Mouse (Mus musculus): Measurements from ENCODE around the gene Fgfr2.

DNA sequence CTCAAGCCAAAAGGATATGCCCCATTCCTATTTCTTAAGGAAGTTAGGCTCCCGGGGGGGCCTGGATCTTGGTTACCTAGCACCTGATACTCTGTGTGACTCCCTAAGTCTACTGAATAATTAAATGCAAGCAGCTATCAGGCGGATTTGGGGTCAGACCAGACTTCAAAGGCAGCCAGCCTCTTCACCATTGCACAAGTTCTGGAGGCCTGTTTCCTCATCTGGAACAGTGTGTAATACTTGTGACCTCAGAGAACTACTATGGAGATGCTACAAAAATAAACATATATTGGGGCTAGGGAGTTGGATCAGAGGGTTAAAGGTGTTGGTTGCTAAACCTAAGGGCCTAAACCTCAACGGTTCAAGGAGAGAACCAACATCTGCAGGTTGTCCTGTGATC, 2486.9 kb downstream of the Fgfr2 start:
- TF ChIP-seq CTCF (conservative IDR thresholded peaks at IDR 0.05; ENCODE audit: low read length), result no peak
- TF ChIP-seq NANOG (IDR thresholded peaks at IDR 0.05; ENCODE audit: borderline replicate concordance, low read length), result no peak
- no peak for TF ChIP-seq POU5F1 (IDR thresholded peaks at IDR 0.05; ENCODE audit: borderline replicate concordance, low read length)

Measured in E14TG2a.4 (cell line).